Mouse (Mus musculus): Measurements from ENCODE around the gene Plek.

- no peak for TF ChIP-seq POLR2A (IDR thresholded peaks at IDR 0.05; ENCODE audit: insufficient read depth, low read depth, low read length)
- no peak for TF ChIP-seq EP300 (IDR thresholded peaks at IDR 0.05; ENCODE audit: insufficient read depth, low read depth, low read length)
- no peak for TF ChIP-seq CTCF (IDR thresholded peaks at IDR 0.05)
Observed at GRCm38 (mm10) chr11:16950226-16950975, 101.8 kb downstream of the Plek start.
